Mouse (Mus musculus) gastrocnemius, postnatal 10 days (tissue): ENCODE data around the gene Tmem253. TPM values are rescaled to one million over a fixed set of nuclear protein-coding genes. Genes with fewer than 3 reads are reported as not detected.
"Not testable (repeated sequence)": the region's sequence is repeated elsewhere in the genome, so short reads cannot be mapped to it uniquely, and the experiment has no call there.

Source experiments
- DNase-seq: peaks from one replicate; pipeline ENCODE4 v3.0.0; 2021; ENCODE audit warnings: mixed read lengths
- total RNA-seq, 2 experiments: library from RNA; stranded (reverse); gene quantifications; 2 replicates each; pipeline ENCODE4 v1.2.3; 2021

Tmem253 gene
- total RNA-seq, 2 experiments from 2014 or later, result 0.85 to 1.0 TPM

DNA sequence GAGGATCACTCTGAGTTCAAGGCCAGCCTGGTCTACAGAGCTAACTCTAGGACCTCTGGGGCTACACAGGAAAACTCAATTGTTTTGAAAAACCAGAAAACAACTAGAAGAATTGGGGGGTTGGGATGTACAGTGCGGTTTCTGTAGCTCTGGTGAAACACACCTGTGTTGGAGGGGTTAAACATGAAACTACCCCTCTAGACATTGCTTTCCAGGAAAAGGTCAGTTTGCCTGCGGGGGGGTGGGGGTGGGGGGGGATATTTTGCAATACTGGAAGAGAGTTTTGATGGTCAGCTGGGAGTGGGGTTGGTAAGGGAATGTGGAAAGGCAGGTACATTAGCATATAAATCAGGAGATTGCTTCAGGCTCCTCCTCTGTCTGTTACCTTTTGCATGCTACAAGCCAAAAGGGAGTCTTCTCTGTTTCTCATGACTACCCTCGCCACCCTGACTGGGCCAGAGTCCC, 6.8 kb downstream of the Tmem253 start:
- DNase-seq, result no peak

DNA sequence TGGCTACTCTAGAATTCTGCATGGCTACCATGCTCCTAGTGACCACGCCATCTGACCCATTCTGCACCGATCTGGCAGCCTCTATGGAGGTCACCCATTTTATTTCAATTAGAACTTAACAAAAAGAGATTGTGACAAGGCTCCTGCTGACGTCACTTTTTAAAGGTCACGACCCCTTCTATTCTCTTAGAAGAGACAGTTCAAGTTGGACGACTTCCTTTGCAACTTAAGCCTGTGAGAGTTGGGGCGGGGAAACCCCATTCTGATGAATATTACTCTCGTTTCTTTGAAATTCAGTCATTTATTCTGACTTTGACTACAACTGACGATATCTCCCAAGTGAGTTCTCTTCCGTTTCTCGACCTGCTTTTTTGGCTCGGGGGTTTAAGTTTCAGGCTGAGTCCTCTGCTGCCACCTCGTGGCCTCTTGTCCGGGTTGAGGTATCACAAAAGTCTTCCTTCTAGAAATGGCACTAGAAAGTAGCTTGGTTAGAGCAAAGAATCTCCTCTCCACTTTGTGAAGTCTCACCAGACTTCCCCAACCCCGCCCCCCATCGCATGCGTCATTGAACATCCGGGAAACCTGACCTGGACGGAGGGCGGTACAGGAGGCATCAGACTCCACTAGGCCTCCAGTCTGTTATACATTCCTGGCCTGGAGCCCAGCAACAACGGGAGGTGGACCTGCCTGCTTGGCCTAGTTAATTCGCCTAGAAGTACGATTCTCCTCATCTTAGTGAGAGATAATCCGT, 7.4 kb downstream of the Tmem253 start:
- DNase-seq, result peak; percentile 87

DNA sequence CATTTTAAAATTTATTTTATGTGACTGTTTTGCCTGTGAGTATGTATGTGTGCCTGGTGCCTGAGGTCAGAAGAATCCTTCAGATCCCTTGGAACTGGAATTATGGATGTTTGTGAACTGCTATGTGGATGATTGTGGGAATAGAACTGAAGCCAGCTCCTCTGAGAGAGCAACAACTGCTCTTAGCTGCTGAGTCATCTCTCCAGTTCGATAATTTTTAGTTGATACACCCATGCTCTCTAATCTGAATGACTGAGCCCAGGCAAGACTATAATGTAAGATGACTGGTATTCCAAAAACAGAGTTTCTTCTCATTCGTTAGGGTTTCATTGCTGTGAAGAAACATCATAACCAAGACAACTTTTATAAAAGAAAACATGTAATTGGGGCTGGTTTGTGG, 8.7 kb downstream of the Tmem253 start:
- DNase-seq, result no peak

DNA sequence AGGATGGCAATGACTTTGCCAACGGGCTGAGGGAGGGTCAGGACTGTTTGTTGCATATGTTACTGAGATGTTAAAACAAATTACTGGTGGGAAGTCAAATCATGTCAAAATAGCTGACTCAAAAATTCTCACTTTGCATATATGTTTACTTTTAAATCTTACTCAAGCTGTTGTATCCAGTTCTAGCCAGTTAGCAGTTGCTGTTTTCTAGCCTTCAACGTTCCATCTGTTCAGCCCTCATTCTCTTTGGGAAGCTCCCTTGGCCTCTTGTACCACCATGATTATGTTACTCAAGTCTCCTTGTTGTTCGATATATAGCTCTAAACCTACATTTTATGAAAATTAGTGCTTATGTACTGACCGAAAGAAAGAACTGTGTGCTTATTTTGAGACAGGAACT, 10.9 kb downstream of the Tmem253 start:
- no peak for DNase-seq

DNA sequence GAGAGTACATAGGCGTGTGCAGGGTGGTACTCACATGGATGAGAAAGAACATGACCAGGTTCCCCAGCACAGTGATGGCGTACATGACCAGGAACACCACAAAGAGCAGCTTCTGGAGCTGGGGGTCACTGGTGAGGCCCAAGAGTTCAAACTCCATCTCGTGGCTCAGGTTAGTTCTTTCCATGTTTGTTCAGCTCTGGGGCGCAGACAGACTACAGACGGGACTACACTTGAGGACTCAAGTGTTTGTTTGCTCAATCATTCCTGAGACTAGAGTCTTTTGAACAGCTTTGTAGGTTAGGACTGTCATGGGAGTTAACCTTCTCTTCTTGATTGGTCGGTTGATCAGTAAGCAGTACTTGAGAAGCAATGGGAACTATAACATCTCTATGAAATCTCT, 20.5 kb downstream of the Tmem253 start:
- DNase-seq, result no peak

DNA sequence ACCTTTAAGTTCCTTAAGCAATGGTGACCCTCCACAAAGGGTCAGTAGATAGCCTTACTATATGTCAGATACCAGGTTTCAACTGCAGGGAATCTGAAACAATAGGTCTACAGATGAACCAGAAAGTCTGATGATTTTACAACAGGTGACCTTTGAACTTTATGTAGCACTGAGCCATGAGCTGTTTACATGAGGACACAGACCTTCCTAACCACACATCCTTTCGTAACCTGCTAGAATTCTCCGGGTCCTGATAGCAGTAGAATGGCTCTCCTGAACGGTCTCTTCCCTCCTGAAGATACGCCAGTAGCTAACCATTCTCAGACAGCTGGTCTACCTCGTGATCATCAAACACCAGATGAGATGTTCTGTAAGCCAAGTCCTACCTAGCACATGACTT, 23.9 kb downstream of the Tmem253 start:
- no peak for DNase-seq

DNA sequence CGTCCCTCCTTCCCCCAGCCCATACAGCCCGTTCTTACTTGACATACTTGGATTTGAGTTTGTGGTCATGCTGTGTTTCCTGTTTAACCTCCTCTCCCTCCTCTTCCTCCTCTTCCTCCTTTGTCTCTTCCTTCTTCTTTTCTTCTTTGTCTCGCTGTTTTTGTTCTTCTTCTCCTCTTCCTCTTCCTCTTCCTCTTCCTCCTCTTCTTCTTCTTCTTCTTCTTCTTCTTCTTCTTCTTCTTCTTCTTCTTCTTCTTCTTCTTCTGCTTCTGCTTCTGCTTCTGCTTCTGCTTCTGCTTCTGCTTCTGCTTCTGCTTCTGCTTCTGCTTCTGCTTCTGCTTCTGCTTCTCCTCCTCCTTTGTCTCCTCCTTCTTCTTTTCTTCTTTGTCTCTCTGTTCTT, 26.9 kb downstream of the Tmem253 start, which contains the start of gene Olfr221:
Olfr221 (minus strand) TSS at position 101 of the 400 bp plus-strand sequence.
- not testable (repeated sequence) for DNase-seq

DNA sequence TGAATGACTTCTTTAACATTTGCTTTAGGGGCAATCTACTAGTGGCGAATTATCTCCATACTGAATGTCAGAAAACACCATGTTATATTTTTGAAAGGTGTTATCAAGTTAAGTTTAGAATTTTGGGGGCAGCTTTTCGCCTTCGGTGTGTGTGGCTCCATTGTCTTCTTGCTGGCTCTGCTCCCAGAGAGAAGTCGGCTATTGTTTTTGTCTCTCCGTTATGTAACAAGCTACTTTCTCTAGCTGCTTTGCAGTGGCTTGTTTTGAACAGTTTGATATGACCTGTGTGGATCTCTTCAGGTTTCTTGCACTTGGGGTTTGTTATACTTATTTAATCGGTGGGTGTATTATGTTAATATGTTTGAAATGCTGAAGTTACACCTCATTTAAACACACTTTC, 28.0 kb downstream of the Tmem253 start:
- DNase-seq, result no peak

DNA sequence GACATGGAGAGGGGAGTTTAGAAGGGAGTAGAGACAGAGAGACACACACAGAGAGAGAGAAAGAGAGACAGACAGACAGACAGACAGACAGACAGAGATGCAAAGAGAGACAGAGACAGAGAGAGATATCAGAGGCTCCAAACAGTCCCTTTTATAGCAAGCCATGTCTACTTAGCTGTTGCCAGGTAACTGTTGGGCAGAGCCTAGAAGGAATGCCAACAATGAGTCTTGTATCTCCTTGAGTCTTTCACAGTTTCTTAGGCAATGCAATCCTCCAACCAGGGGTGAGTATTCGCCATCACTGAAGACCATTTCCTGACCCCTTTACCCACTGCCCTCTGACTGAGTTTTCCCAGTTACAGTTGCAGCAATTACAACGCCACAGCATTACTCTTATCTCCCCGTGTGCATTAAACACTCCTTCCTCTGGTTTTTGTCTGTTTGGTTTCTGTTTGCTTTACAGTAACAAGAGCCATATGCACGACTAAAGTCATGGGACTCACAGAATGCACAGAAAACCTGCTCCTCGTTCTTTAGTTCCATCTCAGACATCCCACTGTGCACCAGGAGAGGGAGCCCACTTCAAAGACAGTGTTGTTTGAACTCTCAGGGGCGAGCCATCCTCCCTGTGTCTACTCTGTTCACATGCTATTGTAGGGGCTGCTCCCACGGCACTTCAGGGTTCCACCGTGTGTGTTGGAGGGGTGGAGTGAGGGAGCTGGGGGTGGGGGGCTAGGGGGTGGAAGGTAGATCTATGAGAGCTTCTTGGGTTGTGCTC, 29.6 kb downstream of the Tmem253 start:
- DNase-seq, result no peak

DNA sequence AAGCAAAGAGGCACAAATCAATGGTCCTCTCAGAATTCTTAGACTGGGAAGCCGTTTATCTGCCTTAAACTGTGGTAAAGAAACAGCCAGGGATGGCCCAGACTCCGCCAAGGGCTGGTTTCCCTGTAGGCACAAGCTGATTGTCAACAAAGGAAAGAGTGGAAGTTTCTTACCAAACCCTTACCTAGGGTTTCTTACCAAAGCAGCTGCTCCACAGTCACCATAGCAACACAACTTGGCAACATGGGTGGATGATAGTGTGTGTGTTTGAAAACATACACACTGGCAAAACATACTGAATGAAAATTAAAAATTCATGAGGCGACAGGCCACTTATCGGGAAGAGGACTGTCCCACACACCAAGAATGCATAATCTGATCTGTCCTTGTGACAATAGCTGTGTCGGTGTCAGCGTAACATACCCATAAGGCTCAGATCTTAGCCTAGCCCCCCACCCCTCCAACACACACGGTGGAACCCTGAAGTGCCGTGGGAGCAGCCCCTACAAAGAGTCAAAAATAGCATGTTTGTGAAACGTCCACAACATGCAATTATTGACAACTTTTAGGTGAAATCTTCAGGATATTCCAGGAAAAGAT, 30.6 kb downstream of the Tmem253 start:
- no peak for DNase-seq

DNA sequence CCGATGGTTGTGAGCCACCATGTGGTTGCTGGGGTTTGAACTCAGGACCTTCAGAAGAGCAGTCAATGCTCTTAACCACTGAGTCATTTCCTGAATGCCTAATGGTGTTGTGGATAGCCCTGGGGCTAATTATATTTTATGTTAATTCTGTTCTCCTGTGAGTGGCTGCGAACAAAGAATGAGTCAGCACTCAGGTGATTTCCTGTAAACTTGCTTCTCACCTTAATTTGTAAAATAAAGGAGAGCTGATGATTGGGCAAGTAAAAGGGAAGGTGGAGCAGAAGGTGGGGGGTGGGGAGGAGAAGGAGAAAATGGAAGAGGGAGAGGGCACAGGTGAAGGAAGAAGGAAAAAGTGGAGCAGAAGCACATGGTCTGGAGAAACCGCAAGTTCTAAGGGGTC, 37.3 kb downstream of the Tmem253 start:
- not testable (repeated sequence) for DNase-seq

DNA sequence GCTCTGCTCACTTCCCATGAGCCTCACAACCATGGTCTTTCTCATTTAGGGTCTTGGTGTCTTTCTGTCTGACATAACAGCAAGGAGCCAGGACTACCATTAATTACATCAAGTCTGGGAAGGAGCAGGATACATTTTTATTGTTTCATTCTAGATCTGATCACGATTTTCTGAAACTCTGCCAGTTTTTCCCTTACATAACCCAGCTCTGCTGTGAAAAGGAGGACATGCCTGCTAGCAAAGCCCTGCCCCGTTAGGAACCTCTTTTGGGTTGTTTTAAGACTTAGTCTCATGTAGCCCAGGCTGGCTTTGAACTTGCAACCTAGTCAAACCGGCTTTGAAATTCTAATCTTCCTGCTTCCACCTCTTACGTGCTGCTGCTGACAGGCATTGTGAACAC, 44.5 kb downstream of the Tmem253 start:
- DNase-seq, result no peak

DNA sequence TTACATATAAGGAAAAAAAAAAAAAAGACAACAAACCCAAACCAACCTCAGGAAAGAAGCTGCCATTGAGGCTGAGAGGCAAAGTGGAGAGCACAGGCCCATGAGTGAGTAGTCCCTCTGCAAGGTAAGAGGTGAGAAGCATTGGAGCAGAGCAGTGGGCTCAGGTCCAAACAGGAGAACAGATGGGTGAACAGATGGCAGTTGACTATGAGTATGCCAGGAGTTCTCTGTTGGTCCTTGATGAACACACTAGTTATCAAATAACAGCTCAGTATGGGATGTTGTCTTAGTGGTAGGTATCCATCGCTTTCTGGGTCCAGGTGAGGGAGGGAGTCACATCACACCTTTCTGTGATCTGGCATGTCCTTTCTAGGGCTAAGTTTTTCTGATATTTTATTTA, 45.3 kb downstream of the Tmem253 start:
- DNase-seq, result no peak

DNA sequence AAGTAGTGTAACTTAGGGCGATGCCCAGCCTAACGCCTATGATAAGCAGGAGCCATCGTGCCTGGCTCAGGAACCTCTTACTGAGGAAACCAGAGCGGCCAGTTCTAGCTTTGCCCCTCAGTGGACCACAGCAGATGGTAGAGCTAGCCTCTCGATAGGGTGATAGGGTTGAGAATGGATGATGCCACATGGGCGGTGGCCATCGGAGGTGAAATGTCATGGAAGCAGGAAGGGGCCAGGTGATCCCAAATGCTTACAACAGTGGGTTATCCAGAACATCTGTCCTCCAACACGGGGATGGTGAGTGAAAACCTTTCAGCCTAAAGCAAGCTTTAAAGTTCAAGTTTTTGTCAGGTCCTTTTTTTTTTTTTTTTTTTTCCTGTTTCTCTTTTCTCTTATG, 46.3 kb downstream of the Tmem253 start:
- no peak for DNase-seq

DNA sequence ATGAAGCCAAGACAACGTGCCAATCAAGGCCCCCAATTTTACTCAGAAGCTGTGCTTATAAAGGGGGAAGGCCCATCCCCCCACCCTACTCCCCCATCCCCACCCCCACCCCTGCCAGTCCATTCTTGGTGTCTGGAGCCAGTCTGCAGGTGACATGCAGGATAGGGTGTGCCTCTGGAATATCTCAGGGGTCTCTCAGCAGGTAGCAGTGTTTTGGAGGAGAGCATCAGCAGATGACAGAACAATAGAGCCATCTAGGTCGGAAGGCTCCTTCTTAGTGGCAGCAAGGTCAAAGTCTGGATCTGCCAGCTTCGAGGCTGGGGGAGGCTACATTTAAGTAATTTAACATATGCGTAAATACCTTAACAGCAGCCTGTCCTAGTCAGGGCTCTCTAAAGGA, 50.7 kb downstream of the Tmem253 start:
- no peak for DNase-seq

Other genes starting within 250 kb of the Tmem253 start
- not detected for gene Ang4, start 242.1 kb upstream of the Tmem253 start, total RNA-seq
- not detected for gene AY358078, start 215.6 kb upstream of the Tmem253 start, total RNA-seq
- not detected for gene Ear6, start 162.0 kb upstream of the Tmem253 start, total RNA-seq
- 10 to 100 TPM; 11.1 to 14.9 TPM for gene Mettl17, start 130.8 kb upstream of the Tmem253 start, total RNA-seq
- gene Slc39a2, start 122.8 kb upstream of the Tmem253 start, total RNA-seq, result under 1 TPM; 0.45 to 0.68 TPM
- 100 to 1,000 TPM; 700 to 765 TPM for gene Ndrg2, start 101.5 kb upstream of the Tmem253 start, total RNA-seq
- not detected for gene Tppp2, start 97.2 kb upstream of the Tmem253 start, total RNA-seq
- not detected for gene Rnase13, start 92.9 kb upstream of the Tmem253 start, total RNA-seq
- 10 to 100 TPM; 40.7 to 55.7 TPM for gene Arhgef40, start 30.9 kb upstream of the Tmem253 start, total RNA-seq
- 10 to 100 TPM; 17.6 to 23.1 TPM for gene Zfp219, start 5.1 kb downstream of the Tmem253 start, total RNA-seq
- gene Olfr221, start 26.8 kb downstream of the Tmem253 start, total RNA-seq, result not detected
- gene Hnrnpc, start 88.4 kb downstream of the Tmem253 start, total RNA-seq, result 100 to 1,000 TPM; 108 to 122 TPM
- under 1 TPM; 0.12 to 0.56 TPM for gene Rpgrip1, start 95.0 kb downstream of the Tmem253 start, total RNA-seq
- gene Supt16, start 181.8 kb downstream of the Tmem253 start, total RNA-seq, result 10 to 100 TPM; 22.9 to 30.3 TPM
- gene Chd8, start 242.1 kb downstream of the Tmem253 start, total RNA-seq, result 10 to 100 TPM; 46.7 to 62.6 TPM